Mouse (Mus musculus) left cerebral cortex, postnatal 4 days (tissue): ENCODE measurements at regions not wholly inside any gene's neighbourhood (a gene's known extent, or its start where the extent isn't known, plus 50 kb on each side); places are given as distances from the start of the nearest gene placed in this dataset.
"Not testable (repeated sequence)": the region's sequence is repeated elsewhere in the genome, so short reads cannot be mapped to it uniquely, and the experiment has no call there.

Source experiments
- DNase-seq: peaks from one replicate; pipeline ENCODE4 v3.0.0-alpha.2; 2022
- intact Hi-C: fragments of 180-260 bp; cut with DNase I; formaldehyde crosslinking; loops from one replicate; pipeline ENCODE4 v1.15.1; 2025

DNA sequence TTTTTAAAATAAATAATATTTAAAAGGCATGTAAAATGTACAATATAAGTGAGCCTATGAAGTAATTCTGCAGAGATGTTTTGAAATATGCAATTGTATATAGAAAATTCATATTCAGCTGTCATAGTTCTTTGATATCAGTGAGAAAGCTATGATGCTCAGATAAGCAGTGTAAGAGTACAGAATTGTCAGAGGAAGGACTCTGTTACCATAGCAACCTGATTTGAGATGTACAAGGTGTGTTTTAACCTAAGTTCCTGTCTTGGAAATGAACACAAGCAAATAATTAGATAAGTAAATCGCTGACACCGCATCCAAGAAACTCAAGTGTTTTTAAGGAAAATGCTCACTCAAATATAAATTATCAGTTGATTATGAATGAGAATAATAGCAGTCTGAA lies 271.8 kb downstream of the Gabrg2 start:
- no peak for DNase-seq
- intact Hi-C loops: no loop called here

DNA sequence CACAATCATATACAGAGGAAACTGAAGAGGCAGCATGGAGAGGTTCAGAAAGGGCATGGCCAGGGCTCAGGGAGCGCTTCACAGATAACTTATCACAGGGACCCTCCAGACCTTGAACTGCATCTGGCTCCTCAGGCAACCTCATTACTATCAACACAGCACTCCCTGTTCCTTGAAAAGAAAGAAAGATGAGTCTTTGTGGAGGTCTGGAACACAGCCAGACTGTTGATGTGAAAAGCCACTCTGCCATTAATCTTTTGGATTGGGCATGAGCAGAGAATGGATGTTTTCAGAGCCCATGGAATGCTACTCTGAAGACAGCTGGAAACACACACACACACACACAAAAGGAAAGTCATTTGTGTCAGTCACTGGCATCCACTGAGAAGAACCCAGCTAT lies 284.0 kb downstream of the Gabrg2 start:
- intact Hi-C loops: no loop called here
- DNase-seq: no peak

DNA sequence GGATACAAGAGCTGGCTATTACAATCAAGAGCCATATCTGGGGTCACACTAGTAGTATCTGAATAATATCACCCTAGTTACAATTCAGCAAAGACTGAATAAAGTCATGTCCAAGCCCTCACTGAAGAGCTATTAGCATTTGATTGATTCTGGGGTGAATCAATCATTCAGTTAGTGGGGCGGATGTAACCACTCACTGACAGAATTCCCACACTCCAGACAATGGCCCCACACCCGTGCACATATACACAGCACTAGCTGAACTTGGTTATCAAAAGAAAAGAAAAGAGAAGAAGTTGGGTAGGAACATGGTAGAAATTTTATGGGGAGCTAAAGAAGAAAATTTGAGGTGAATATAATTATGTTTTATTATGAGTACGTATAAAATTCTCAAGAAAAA lies 310.0 kb downstream of the Gabrg2 start:
- no peak for DNase-seq
- intact Hi-C loops: no loop called here

DNA sequence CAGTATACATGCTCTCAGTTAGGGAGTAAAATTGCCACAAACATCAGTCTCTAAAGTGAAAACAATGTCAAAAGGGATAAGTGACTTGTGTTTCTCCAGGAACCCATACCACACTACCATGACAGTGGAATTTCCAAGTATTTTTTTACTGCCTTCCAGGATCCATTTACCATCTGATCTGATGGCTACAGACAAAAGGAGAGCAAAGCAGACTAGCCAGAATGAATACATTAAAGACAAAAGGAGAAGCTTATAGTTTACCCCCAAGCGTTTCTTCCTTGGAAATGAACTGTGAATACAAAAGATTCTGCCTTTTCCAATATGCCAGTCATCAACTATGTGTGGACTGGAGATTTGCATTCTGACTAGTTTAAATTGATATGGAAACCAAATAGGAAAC lies 317.7 kb downstream of the Gabrg2 start:
- DNase-seq: no peak
- intact Hi-C loops: no loop called here

DNA sequence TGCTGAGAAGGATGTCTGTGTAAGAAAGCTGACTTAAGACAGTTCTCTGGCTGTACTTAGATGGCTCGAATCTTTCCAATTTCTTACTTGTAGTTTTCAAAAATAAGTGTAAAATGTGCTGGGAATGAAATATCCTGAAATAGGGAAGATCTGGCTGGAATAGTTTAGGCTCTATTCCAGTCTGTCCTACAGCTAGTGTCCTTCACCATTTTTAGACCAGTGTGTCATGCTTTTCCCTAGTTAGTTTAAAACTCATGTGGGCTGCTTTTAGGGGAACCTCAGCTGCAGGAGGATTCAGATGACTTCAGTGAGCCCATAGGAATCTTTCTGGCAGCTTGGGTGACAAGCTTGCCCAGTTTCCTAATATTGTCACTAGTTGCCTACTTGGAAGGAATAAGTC lies 348.1 kb downstream of the Gabrg2 start:
- no peak for DNase-seq
- intact Hi-C loops: no loop called here

DNA sequence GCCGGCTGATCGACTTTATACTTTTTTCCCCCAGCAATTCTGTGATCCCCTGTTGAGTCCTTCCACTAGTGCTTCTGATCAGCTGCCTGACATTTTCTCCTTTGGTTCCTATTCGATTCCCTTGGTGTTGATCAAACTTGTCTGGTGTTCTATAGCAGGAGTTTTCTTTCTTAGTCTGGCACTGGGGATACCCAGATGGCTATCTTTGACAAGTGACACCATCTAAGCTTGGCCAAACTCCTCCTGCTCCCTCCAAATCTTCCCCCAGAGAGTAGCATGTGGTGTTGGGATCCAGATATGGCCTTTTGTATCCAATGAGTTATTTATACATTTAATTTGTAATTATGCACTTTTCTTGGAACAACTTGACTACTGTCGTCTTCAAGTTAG lies 355.2 kb downstream of the Gabrg2 start:
- no peak for DNase-seq
- intact Hi-C loops: no loop called here

DNA sequence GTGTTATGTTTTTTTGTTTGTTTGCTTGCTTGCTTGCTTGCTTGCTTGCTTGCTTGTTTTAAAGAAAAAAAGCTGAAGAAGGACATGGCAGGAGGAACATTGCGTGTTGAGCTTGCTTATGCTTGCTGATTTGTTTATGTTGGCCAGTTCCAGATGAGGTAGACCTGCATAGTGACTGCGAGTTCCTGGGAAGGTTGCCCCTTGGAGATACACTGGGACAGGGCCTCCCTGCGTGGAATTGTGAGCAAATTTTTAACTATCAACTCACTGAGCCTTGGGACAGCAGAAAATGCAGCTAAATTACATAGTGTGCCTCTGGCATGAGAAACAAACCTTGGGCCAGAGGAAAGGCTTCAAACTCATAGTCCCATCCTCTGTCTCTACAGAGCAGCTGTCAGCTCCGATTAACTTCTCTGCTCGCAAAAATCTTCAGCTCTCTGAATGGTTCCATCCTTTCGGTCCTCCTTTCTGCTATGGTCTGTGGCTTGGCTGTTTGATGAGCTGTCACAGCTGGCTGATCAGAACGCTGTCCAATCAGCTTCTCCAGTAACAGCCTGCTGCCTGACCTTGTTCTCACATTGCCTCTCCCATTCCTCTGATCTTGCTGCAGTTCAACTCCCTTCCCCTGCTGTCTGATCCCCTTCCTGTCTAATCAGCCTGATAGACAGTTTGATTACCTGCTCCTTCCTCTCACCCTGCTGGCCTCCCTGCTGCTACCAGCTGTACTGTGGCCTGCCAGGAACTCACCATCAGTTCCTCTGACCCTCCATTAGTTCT lies 355.7 kb downstream of the Gabrg2 start:
- DNase-seq: peak; percentile 45
- intact Hi-C loops: no loop called here

DNA sequence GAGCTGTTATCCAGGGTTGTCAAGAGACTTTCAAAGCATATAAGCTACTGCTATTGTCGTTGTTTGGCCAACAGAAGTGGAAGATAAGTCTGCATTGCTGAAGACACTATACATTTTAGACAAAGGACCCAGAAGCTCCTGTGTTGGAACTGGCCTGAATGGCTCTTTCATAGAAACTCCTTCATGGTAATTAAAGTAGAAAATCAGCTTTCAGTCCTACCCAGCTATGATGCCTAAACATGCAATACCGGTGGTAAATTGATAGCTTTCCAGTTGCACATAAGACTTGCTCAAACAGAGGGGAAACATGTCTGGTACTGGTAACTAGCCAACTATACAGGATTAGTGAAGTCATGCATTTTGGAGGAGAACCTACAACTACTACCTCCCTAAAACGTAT lies 356.6 kb downstream of the Gabrg2 start:
- no peak for DNase-seq
- intact Hi-C loops: no loop called here

DNA sequence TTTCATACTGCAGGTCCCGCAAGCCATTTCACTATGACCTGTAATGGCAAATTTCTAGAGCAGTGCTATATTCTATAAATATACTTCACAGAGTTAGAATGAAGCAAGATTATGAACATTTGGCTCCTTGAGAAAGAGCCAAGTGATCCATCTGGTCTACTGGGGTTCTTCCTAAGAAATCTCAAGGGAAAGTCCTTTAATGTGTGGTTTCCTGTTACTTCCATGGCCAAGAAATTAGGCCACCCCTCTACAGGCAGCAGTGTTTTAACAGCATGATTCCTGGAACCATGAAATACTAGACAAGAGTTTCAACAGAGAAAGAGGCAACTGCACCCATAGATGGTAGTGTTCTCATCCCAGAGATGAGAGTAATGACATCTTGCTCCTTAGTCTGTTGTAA lies 401.7 kb downstream of the Gabrg2 start:
- peak; percentile 13 for DNase-seq
- intact Hi-C loops: no loop called here

DNA sequence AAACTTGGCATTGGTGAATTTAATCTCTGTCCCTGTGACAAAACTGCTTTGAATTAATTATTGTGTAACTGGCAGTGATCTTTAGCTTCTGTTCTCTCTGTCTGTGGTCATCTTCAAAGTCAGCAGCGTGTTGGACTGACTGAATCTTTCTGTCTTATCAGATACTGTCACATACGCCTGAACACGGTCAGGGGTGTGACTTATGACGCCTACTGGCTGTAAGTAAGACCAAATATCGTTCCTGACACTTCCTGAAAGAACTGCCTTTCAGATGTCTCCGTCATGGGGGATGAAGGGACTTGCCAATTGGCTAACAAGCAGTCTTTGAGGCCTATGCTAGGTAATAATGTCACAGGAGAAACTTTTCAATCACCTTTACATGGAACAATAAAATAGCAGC lies 402.2 kb downstream of the Gabrg2 start:
- DNase-seq: peak; percentile 63
- intact Hi-C loops: no loop called here

DNA sequence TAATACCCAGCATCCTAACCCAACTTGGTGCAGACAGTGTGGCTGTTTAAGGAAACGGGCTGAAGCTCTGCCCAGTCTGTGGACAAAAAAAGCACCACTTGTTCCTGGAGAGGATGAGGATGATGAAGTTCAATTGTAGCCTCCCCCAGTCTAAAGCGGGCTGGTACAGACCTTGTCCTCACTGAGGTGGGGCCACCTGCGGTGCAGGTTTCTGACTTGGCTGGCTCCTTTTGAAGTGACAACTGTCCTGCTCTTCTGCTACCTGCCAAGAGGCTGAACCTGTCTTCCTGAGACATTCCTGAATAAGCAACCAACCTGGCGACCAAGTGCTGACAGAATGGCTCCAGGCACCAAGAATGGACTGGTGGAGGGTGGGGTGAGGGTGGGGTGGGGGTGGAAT lies 409.2 kb downstream of the Gabrg2 start:
- DNase-seq, intact Hi-C loops: not testable (repeated sequence)
